Mouse (Mus musculus) C2C12 (cell line): ENCODE results near the gene Arx.

ENCODE experiments used
- CTCF ChIP-seq: IDR thresholded peaks from one replicate; pipeline ENCODE4 v1.5.1; 2011; ENCODE audit not compliant: control insufficient read depth, insufficient read depth, insufficient read length
- MYOD1 ChIP-seq: IDR thresholded peaks from one replicate; pipeline ENCODE4 v1.6.1; 2011; ENCODE audit warnings: low read depth; ENCODE audit not compliant: control insufficient read depth, insufficient read length
- MYOG ChIP-seq: IDR thresholded peaks from one replicate; pipeline ENCODE4 v1.6.1; 2011; ENCODE audit not compliant: control insufficient read depth, insufficient read length; ENCODE audit errors: extremely low read depth
- USF1 ChIP-seq: IDR thresholded peaks from one replicate; pipeline ENCODE4 v1.6.1; 2011; ENCODE audit warnings: low read depth, mild to moderate bottlenecking, control low read depth, moderate library complexity

DNA sequence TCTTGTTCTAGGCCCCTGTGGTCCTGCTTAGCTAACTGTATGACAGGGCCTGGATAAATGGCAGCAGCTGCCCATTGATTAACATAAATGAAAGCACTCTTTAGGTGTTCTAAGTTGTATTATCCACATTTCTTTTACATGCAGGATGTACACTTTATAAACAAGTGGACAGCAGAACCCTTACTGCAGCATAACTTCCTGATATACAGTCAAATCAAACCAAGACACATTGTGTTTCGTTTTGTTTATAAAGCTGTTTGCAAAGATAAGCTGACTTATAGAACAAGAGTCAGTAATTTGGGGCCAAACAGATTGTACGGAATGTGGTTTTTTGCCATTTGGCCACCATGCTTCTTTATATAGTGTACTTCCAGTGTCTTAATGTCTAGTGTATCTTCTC is 33.7 kb downstream of the Arx start:
- TF ChIP-seq MYOD1 (no peak), CTCF (no peak), MYOG (no peak), USF1 (no peak)
